Mouse (Mus musculus): ENCODE data around the gene Baiap2. TPM values are rescaled to one million over a fixed set of nuclear protein-coding genes. Genes with fewer than 3 reads are reported as not detected.

Gene Baiap2
- 16.1 and 24.5 TPM in 2 replicates for polyA plus RNA-seq (2012; ENCODE audit: low replicate concordance)

DNA sequence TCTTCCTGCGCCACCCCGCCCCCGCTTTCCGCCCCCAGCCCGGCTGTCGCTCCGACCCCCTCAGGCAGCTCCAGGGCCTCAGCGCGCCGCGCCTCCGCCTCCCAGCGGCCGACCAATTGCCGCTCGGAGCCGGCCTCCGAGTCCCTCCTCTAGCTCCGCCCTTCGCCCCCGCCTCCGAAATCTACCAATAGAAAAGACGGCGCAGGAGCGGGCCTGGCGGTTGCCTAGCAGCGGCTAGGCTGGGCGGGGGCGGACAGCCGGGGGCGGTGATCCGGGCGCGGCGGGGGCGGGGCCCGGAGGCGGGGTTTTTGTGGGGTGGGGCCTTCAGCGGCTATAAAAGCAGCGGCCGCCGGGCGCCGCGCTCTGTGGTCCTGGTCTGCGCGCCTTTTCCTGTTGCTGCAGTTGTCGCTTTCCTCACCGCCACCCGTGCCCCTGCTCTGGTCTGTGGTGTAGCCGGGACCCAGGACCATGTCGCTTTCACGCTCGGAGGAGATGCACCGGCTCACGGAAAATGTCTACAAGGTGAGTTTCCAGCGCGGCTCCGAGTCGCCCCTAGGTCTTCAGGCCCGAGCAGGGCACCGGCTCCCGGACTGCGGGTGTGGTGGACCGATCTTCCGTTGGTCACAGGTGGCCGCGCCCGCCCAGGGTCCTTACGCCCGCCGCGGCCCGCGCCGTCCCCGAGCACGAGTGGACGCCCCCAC lies at the start of gene Baiap2:
Gene Baiap2, plus strand, starts transcription at position 37 of the 701 bp plus-strand sequence.

DNA sequence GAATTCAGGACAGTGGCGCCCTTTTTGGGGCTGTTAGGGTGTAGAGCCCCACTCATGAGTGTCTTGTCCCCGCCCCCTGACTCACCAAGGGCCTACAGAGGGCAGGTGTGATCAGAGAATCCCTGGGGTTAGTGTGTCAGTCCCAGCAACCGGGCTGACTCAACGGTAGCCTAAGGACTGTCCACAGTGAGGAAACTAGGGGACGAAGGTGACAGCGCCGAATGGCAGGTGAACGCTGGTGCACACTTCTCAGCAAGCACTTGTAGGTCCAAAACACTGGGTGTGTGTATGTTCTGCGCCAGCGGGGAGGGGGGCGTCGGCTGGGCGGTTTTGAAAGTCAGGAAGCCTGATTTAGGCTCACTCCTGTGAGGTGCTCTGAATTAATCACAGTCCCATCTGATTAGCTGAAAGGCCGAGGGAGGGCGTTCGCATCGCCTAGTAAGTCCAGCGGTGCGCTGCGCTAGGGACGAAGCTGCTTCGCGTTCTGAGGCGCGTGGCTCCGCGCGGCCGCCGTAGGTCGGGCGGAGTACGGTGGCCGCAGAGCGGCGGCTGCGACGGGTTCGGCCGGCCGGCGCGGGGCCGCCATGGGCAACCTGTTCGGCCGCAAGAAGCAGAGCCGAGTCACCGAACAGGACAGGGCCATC lies 29.1 kb upstream of the Baiap2 start, which contains the start of gene Chmp6:
Gene Chmp6, plus strand, starts transcription at position 151 of the 644 bp plus-strand sequence.

DNA sequence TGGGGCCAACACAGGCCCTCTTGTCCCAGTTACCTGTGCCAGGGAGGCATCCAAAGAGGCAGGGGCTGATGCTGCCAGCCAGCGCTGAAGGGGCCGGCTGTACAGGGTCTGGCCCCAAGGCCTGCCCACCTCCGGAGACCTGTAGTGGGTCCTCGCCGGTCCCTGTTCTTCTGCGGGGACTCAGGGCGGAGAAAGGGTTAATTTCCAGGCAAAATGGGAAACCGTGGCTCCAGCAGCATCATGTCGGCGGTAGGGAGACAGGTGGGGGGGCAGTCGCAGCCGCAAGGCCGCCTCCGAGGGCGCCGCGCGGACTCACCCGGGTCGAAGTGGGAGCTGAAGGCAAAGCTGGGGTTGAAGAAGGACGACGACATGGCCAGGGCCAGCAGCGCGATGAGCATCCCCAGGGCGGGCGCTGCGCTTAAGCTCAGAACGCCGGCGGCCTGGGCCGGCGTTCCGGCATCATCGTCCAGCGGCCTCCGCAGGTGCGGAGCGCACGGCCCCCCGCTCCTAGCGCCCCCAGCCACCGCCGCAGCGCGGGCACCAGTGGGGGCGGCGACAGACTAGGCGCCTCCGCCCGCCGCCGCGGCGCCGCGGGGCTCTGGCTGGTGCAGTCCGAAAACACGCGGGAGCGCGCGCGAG lies 104.1 kb downstream of the Baiap2 start, which contains the start of gene Aatk:
Gene Aatk, minus strand, starts transcription at position 615 of the 639 bp plus-strand sequence.

Other genes starting within 250 kb of the Baiap2 start
- 37.2 and 65.8 TPM in 2 replicates for gene Chmp6, start 29.3 kb upstream of the Baiap2 start, polyA plus RNA-seq (2012; ENCODE audit: low replicate concordance)
- 3.2 and 3.6 TPM in 2 replicates for gene Aatk, start 104.4 kb downstream of the Baiap2 start, polyA plus RNA-seq (2012; ENCODE audit: low replicate concordance)
- 10.5 and 12.2 TPM in 2 replicates for gene Cep131, start 144.1 kb downstream of the Baiap2 start, polyA plus RNA-seq (2012; ENCODE audit: low replicate concordance)
- 44.7 and 53.5 TPM in 2 replicates for gene Tepsin, start 156.0 kb downstream of the Baiap2 start, polyA plus RNA-seq (2012; ENCODE audit: low replicate concordance)
- 76.5 and 109 TPM in 2 replicates for gene Ndufaf8, start 156.2 kb downstream of the Baiap2 start, polyA plus RNA-seq (2012; ENCODE audit: low replicate concordance)
- gene Slc38a10, start 208.6 kb downstream of the Baiap2 start, polyA plus RNA-seq (2012; ENCODE audit: low replicate concordance) = 64.5 and 117 TPM in 2 replicates